Mouse (Mus musculus) neutrophil, adult 65 days (primary cell): ENCODE results near the gene Plaur. TPM values are rescaled to one million over a fixed set of nuclear protein-coding genes. Genes with fewer than 3 reads are reported as not detected.

Experiments used
- total RNA-seq: library from RNA; stranded (reverse); gene quantifications from 2 replicates; pipeline ENCODE4 v1.2.4, GENCODE M21; 2023

The Plaur gene
- 1,192 and 1,464 TPM in 2 replicates for total RNA-seq

DNA sequence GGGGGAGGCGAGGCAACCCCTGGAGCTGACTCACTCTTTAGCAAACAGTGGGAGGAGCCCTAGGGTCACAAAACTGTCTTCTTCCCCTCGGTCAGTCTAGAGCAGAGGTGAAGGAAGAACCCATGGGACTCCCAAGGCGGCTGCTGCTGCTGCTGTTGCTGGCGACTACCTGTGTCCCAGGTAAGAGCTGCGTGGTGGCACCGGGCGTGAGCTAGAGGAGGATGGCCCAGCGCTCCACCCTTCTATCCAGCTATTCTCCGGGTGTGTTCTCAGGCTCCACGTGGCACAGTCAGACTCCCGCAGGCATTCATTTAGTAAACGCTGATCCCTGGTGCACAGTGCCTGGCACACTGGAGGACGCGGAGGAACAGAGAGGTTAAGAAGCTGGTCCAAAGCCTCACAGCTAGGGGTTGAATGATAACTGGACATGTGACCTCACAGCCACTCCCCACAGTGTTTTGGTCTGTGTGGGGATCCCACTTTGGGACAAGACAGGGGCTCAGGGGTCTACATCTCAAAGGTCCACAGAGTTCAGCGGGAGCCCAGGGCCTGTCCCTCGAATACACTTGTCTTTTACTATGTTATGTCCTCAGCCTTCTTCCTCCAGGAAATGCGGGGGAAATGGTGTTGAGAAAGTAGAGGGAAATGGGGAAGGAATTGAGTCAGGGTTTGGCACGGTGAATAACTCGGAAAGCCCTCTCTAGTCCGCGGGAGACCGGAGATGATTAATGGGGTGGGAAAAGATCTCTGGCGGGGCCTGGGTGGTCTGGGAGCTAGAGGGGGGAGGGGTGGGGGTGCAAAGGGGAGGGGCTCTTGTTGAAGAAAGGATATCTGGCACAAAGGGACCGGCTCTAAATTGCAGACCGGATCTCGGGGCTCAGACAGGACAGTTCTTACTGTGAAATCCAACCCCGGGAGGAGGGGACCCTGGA, at the start of gene Plaur:
Gene Plaur (plus strand): TSS at position 97 of the 932 bp plus-strand sequence.

GRCm38 (mm10) chr7:24451855-24452311, 10.4 kb upstream of the Plaur start, which contains the start of gene Irgc1:
Irgc1 (minus strand) TSS chr7:24452297.

GRCm38 (mm10) chr7:24481474-24482207, 19.4 kb downstream of the Plaur start, which contains the start of gene Cadm4:
Cadm4 (plus strand) TSS chr7:24482023.

GRCm38 (mm10) chr7:24506838-24507725, 44.8 kb downstream of the Plaur start, which contains the start of gene Zfp428:
Zfp428 (plus strand) TSS chr7:24507006.

GRCm38 (mm10) chr7:24512355-24512754, 50.1 kb downstream of the Plaur start, which contains the start of gene AC161166.1:
AC161166.1 (minus strand) TSS chr7:24512455.

Other genes with a start within 250 kb of the Plaur start
- gene Zfp109, start 224.9 kb upstream of the Plaur start, total RNA-seq = 0.39 and 1.1 TPM in 2 replicates
- gene Zfp108, start 207.7 kb upstream of the Plaur start, total RNA-seq = not detected in 2 replicates
- gene Zfp93, start 192.1 kb upstream of the Plaur start, total RNA-seq = 0.19 TPM in 1 of 2 replicates, not detected in the other
- gene Zfp61, start 161.3 kb upstream of the Plaur start, total RNA-seq = 1.2 and 1.4 TPM in 2 replicates
- not detected in 2 replicates for gene Zfp94, start 145.8 kb upstream of the Plaur start, total RNA-seq
- gene Tescl, start 128.5 kb upstream of the Plaur start, total RNA-seq = not detected in 2 replicates
- not detected in 2 replicates for gene Lypd5, start 113.3 kb upstream of the Plaur start, total RNA-seq
- gene Kcnn4, start 92.2 kb upstream of the Plaur start, total RNA-seq = 18.0 and 26.6 TPM in 2 replicates
- 55.2 and 65.2 TPM in 2 replicates for gene Smg9, start 62.9 kb upstream of the Plaur start, total RNA-seq
- 2.0 and 2.1 TPM in 2 replicates for gene Irgc1, start 10.2 kb upstream of the Plaur start, total RNA-seq
- 0.29 TPM in 1 of 2 replicates, not detected in the other for gene Cadm4, start 19.5 kb downstream of the Plaur start, total RNA-seq
- 0.41 TPM in 1 of 2 replicates, not detected in the other for gene Zfp428, start 44.5 kb downstream of the Plaur start, total RNA-seq
- gene AC161166.1, start 50.0 kb downstream of the Plaur start, total RNA-seq = not detected in 2 replicates
- 4.4 and 6.3 TPM in 2 replicates for gene Irgq, start 68.2 kb downstream of the Plaur start, total RNA-seq
- not detected in 2 replicates for gene Pinlyp, start 83.6 kb downstream of the Plaur start, total RNA-seq
- gene Xrcc1, start 83.8 kb downstream of the Plaur start, total RNA-seq = 29.1 and 35.1 TPM in 2 replicates
- gene Ethe1, start 125.1 kb downstream of the Plaur start, total RNA-seq = 57.3 and 69.3 TPM in 2 replicates
- gene Zfp575, start 125.2 kb downstream of the Plaur start, total RNA-seq = 0.14 and 0.22 TPM in 2 replicates
- 5.0 and 6.5 TPM in 2 replicates for gene Phldb3, start 148.3 kb downstream of the Plaur start, total RNA-seq
- gene Lypd3, start 174.1 kb downstream of the Plaur start, total RNA-seq = not detected in 2 replicates
- not detected in 2 replicates for gene Tex101, start 214.2 kb downstream of the Plaur start, total RNA-seq
- gene BC049730, start 246.8 kb downstream of the Plaur start, total RNA-seq = 1.6 and 2.2 TPM in 2 replicates